Mouse (Mus musculus) left cerebral cortex, adult 2 months (tissue): ENCODE data around the gene Kcnn1. TPM values are rescaled to one million over a fixed set of nuclear protein-coding genes. Genes with fewer than 3 reads are reported as not detected.
"Not testable (repeated sequence)": the region's sequence is repeated elsewhere in the genome, so short reads cannot be mapped to it uniquely, and the experiment has no call there.

Experiments
- DNase-seq, 2 experiments: peaks; one replicate each; pipeline ENCODE4 v3.0.0; 2021 to 2022; ENCODE audit warnings: low spot score in 2 of 2, mixed read lengths in 1 of 2; ENCODE audit errors: extremely low spot score in 1 of 2
- H3K27ac ChIP-seq: fragments of 200-600 bp; 2 replicates; pipeline ENCODE4 v1.8.1; 2022
- H3K4me3 ChIP-seq: fragments of 200-600 bp; 2 replicates; pipeline ENCODE4 v1.8.1; 2022
- CTCF ChIP-seq: fragments of 200-600 bp; IDR thresholded peaks from 2 replicates; pipeline ENCODE4 v1.8.1; 2022; ENCODE audit warnings: antibody characterized with exemption, mild to moderate bottlenecking, moderate library complexity
- intact Hi-C: fragments of 180-260 bp; cut with DNase I; formaldehyde crosslinking; loops from one replicate; pipeline ENCODE4 v1.15.1; 2025
- total RNA-seq, 2 experiments: library from RNA; stranded (reverse); gene quantifications; 2 replicates each; pipeline ENCODE4 v1.2.3; 2021

Gene Kcnn1
- total RNA-seq, 2 experiments from 2014 or later, result 20.0 to 20.4 TPM

DNA sequence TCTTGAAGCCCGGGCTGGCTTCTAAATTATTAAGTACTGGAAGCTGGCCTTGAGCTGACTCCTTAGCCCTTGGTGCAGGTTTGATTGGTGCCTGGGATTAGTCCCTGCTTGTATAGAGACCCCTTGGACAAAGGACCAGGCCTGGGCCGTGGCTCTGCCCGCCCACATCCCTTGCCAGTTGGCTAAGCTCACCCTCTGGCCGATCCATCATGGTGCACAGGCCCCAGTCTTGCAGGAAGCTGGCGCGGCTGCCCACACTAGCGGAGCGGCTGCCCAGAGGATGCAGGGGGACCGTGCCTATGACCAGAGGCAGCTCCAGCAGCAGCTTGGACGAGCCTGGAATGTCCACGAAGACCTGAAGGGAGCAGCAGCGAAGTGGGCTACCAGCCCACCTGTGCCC is 26.4 kb downstream of the Kcnn1 start:
- no peak overlapping the region for H3K27ac ChIP-seq

DNA sequence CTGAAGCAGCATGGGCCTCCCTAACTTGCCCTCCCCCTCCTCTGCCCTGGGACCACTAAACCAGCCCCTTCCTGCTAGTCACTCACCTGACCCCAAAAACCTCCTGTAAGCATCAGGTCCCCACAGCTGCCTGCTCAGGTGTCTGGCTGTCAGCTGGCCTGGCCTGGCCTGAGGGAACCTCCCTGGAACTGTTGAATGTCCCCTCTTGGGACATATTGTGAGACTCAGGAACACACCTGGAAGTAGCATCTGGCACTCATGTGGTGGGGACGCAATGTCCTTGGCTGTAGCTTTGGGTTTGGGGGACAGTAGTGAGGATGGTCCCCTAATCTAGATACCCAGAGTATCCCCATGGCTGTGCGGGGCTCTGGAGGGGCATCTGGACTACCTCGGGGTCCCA is 29.0 kb downstream of the Kcnn1 start:
- DNase-seq, result no peak
- H3K27ac ChIP-seq, result peak overlapping the region; percentile 55
- TF ChIP-seq CTCF, result no peak
- intact Hi-C loops, result no loop called here
- no peak overlapping the region for H3K4me3 ChIP-seq

More for the DNA sequence above, 26.4 kb downstream of the Kcnn1 start:
- no peak overlapping the region for H3K4me3 ChIP-seq
- intact Hi-C loops, result no loop called here
- DNase-seq, result no peak
- TF ChIP-seq CTCF, result no peak

DNA sequence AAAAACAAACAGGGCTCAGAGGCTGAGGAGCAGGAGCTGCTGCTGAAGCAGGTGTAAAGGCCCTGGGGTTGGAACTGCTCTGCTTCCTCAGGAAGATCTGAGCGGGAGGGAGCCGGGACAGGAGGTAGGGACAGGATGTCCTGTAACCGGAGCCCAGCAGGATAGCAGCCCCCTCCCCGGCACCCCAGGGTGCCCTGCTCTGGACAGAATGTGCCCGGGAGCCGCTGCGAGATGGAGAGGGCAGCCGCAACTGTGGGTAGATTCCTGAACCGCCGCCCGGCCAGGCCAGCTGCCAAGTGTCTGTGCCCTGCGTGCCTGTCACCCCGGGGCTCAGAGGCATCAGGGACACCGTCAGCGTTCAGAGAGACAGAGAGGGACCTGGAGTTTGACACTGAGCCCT is 29.5 kb downstream of the Kcnn1 start:
- Histone ChIP-seq H3K27ac (peak overlapping the region; percentile 55), H3K4me3 (no peak overlapping the region)
- intact Hi-C loops, result no loop called here
- peak in 1 of 2 experiments; percentile 42 for DNase-seq
- TF ChIP-seq CTCF, result no peak

DNA sequence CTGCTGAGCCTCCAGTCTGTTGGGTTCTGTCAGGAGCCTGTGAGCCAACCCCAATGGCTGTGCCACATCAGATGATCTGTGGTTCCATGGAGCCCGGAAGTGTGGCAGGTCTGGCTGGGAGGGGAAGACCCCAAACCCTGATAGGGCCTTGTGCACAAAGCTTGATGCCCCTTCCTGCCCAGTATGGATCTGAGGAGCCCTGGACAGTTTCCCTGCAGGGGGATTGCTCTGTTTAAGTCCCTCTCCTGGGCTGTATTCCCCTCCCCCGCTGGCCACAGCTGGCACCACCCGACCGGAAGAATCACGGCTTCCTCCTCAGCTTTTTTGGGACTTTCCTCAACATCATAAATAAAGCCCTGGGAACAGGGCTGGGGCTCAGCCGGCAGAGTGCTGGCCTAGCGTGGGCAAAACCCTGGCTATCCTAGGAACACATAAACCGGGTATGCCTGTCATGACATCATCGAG is 30.0 kb downstream of the Kcnn1 start:
- no peak for DNase-seq
- no peak for TF ChIP-seq CTCF
- Histone ChIP-seq H3K27ac (peak overlapping the region; percentile 55), H3K4me3 (no peak overlapping the region)
- intact Hi-C loops, result no loop called here

DNA sequence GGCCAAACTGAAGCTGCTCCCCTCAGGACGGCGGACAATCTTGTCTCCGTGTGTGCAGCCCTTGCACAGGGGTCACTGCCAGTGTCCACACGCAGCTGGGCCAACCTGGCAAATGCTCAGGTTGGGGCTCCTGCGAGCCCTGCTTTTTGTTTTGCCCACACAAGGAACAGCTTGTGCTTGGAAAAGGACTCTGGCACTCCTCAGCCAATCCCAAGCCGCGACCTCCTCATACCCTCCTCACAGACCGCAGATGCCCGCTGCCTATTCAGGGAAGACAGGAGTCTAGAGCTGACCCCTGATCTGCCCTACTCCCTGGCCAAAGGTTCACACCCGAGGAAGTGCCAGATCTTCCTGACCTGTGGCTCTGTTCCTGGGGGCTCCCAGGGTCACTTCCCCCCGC is 30.7 kb downstream of the Kcnn1 start:
- H3K27ac ChIP-seq, result no peak overlapping the region
- no peak for DNase-seq

DNA sequence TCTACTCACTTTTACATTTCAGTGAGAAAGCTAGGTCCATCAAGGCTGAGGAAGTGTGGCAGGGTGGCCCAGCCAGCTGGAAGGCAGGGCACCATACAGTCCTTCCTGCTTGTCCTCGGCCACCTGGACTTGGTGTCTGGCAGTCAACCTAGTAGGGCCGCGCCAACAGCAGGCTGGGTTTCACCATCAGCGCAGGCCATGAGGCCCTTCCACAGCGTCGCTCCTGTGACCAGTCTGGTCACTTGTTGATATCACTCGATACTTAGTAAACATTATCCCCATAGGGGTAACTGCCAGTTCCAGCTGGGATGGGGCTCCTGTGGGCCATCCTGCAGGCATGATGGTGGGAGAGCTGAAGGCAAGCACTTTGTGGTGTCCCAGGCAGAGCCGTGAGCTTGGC is 31.5 kb downstream of the Kcnn1 start:
- intact Hi-C loops, result no loop called here
- no peak for DNase-seq
- no peak for TF ChIP-seq CTCF
- Histone ChIP-seq H3K27ac (no peak overlapping the region), H3K4me3 (no peak overlapping the region)

More for the DNA sequence above, 30.7 kb downstream of the Kcnn1 start:
- intact Hi-C loops, result no loop called here
- no peak for TF ChIP-seq CTCF
- H3K4me3 ChIP-seq, result no peak overlapping the region

DNA sequence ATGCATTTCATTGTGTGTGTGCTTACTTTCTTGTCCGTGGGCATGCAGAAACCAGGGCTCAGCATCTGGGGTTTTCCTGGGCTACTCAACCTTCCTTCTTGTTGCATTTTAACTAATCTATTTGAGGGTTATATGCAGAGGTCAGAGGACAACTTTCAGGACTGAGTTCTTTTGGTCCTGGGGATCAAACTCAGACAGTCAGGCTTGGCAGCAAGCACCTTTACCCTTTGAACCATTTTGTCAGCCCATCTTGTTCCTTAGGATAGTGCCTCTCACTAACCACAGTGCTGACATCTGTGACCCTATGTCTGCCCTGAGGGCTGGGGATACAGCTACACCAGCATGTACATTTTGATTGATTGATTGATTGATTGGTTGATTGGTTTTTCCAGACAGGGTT is 35.3 kb downstream of the Kcnn1 start:
- no peak overlapping the region for H3K27ac ChIP-seq
- no peak for TF ChIP-seq CTCF
- H3K4me3 ChIP-seq, result no peak overlapping the region
- no peak for DNase-seq
- intact Hi-C loops, result no loop called here

DNA sequence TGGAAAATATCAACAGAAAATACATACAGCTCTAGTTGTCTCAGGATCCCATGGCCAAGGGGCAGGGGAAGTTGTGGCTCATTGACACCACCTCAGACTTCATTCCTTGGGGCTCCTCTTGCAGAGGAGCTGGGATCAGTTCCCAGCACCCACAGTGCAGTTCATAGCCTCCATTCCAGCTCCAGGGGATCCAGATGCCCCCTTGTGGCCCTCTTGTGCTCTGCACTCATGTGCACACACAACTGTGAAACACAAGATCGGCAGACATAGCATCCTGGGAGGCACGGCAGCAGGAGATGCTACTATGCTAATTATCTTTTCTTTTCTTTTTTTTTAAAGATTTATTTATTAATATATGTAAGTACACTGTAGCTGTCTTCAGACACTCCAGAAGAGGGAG is 36.0 kb downstream of the Kcnn1 start:
- Histone ChIP-seq H3K27ac (no peak overlapping the region), H3K4me3 (no peak overlapping the region)
- intact Hi-C loops, result no loop called here
- peak; percentile 11 for TF ChIP-seq CTCF
- DNase-seq, result no peak

DNA sequence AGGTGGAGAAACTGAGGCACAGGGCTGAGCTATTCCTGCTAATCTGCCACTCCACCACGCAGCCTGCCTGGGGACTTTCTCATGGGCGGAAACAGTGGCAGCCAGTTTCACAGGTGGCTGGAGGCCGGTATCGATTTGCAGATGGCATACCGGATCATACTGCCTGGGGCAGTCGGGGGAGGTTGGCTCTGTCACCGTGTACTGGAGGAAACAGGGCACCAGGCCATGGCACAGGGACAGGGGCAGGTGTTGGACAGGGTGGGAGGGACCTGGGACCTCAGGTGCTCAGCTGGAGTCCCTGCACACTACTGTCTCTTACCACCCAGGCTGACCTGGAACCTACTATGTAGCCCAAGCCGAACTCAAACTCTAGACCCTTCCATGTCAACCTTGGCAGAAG is 37.2 kb downstream of the Kcnn1 start:
- no peak for TF ChIP-seq CTCF
- no peak for DNase-seq
- no peak overlapping the region for H3K27ac ChIP-seq
- no peak overlapping the region for H3K4me3 ChIP-seq
- intact Hi-C loops, result no loop called here

DNA sequence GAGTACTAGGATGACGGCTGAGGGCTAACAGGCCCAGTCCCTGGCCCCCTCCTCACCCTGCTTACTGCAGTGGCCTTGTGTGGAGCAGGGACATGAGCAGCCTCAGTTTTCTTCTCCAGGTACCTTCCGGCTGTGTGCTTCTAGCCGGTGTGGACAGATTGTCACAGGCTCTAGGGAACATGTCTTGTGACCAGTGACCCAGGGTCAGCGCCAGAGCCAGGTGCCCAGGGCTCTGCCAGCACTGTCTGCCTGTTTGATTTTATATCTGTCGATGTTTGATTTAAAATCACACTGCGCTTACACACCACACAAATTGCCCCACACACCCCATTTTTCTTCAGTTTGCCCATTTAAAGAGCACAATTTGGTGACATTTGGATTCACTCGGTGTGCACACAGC is 39.3 kb downstream of the Kcnn1 start:
- TF ChIP-seq CTCF, result no peak
- intact Hi-C loops, result no loop called here

DNA sequence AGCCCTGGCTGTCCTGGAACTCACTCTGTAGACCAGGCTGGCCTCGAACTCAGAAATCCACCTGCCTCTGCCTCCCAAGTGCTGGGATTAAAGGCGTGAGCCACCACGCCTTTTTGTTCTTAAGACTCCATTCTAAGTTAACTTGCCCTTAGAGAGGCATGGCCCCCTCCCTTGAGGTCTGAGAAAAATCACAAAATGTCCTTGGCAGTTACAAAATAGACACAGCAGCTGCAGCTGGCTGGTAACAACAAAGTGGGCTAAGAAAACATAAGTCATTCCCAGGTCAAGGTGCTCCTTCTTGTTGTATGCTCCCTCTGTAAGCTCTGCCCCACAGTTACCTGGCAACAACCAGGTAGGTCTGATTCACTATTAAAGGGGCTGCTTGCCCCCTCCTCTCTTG is 40.5 kb downstream of the Kcnn1 start:
- H3K4me3 ChIP-seq, H3K27ac ChIP-seq, DNase-seq: not testable (repeated sequence)
- intact Hi-C loops, result loop anchor here (1.0 kb wide), 1 partner anchor 19 kb away; no protein-coding TSS in a partner anchor

More for the DNA sequence above, 39.3 kb downstream of the Kcnn1 start:
- DNase-seq, result no peak
- Histone ChIP-seq H3K4me3 (no peak overlapping the region), H3K27ac (no peak overlapping the region)

DNA sequence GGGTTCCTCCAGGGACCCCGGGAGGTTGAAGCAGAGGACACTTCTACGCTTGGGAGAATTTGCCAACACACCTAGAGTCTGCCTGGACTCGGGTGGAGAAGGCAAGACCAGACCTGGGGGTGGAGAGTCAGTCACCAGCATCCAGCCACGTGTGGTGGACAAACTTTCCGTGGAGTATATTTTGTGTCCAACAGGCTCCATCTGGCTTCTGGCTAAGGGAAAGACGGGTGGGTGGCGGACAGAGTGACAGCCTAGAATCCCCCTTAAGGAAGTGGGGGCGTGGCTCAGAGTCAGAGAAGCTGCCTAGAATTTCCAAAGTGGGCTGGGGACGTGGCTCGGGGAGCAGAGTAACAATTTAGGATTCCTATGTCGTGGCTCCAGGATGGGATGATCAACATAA is 41.1 kb downstream of the Kcnn1 start:
- intact Hi-C loops, result loop anchor here (1.0 kb wide), 1 partner anchor 19 kb away; no protein-coding TSS in a partner anchor
- TF ChIP-seq CTCF, result no peak
- peak in 1 of 2 experiments; percentile 38 for DNase-seq

DNA sequence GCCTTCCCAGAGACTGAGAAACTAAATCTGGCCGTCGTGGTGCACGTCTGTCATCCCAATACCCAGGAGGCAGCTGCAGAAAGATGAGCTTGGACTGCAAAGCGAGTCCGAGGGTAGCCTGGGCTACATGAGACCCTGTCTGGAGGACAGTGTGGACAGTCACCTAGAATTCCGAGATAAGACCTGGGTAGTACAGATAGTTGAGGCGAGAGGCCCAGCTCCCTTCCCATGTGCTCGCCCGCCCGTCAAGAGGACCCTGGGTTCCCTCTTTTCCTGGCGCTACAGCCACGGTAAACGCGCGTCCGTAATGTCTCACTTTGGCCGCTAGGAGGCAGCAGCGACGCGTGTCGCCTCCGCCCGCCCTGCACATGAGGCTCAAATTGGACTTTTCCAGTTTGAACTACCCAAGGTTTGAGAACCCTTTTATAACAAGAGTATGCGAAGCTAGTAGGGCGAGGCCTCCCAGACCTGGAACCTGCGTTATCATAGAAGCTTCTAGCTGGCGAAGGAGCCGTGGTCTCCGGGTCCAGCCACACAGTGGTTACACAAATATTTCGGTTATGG is 41.6 kb downstream of the Kcnn1 start:
- intact Hi-C loops, result no loop called here
- no peak overlapping the region for H3K4me3 ChIP-seq
- no peak overlapping the region for H3K27ac ChIP-seq
- DNase-seq, result peak; percentile 62 to 74
- peak; percentile 94 for TF ChIP-seq CTCF

More for the DNA sequence above, 41.1 kb downstream of the Kcnn1 start:
- H3K27ac ChIP-seq, result no peak overlapping the region
- no peak overlapping the region for H3K4me3 ChIP-seq
